Mouse (Mus musculus) stomach, embryonic 14.5 days (tissue): ENCODE data around the gene Eif2b2. TPM values are rescaled to one million over a fixed set of nuclear protein-coding genes. Genes with fewer than 3 reads are reported as not detected.
A peak's percentile ranks its signal among the peaks of the same experiment; 100 is the strongest.

Source experiments
- ATAC-seq: fragments of 200-750 bp; cut with Nextera tagmentation; 2 replicates; pipeline ENCODE4 v1.8.0; 2017; ENCODE audit warnings: low read depth, moderate TSS enrichment; ENCODE audit not compliant: insufficient number of reproducible peaks, insufficient read depth, low FRiP score
- H3K27ac ChIP-seq: fragments of 300-500 bp; sonication (generic); 2 replicates; pipeline ENCODE4 v1.5.1; 2014; ENCODE audit warnings: mild to moderate bottlenecking, low read length, moderate library complexity, mixed read lengths
- H3K27me3 ChIP-seq: fragments of 300-500 bp; sonication (generic); 2 replicates; pipeline ENCODE4 v1.6.1; 2014; ENCODE audit warnings: low read length, control low read depth, mixed read lengths; ENCODE audit not compliant: control insufficient read depth, insufficient read depth
- H3K36me3 ChIP-seq: fragments of 300-500 bp; sonication (generic); 2 replicates; pipeline ENCODE4 v1.6.1; 2014; ENCODE audit warnings: mild to moderate bottlenecking, control low read depth, low read length, moderate library complexity, mixed read lengths; ENCODE audit not compliant: control insufficient read depth, insufficient read depth
- H3K4me1 ChIP-seq: fragments of 300-500 bp; sonication (generic); 2 replicates; pipeline ENCODE4 v1.6.1; 2014; ENCODE audit warnings: low read length, control low read depth, mixed read lengths; ENCODE audit not compliant: control insufficient read depth, insufficient read depth
- H3K4me2 ChIP-seq: fragments of 300-500 bp; sonication (generic); replicated peaks from 2 replicates; pipeline ENCODE4 v1.6.1; 2014; ENCODE audit warnings: low read depth, low read length, control low read depth
- H3K4me3 ChIP-seq: fragments of 300-500 bp; sonication (generic); 2 replicates; pipeline ENCODE4 v1.5.1; 2014; ENCODE audit warnings: low read depth, low read length, control low read depth
- H3K9ac ChIP-seq: fragments of 300-500 bp; sonication (generic); replicated peaks from 2 replicates; pipeline ENCODE4 v1.6.1; 2014; ENCODE audit warnings: low read depth, mild to moderate bottlenecking, control low read depth, low read length, moderate library complexity, mixed read lengths
- H3K9me3 ChIP-seq: fragments of 300-500 bp; sonication (generic); 2 replicates; pipeline ENCODE4 v1.6.1; 2016; ENCODE audit warnings: low read depth, low read length, control low read depth; ENCODE audit not compliant: control insufficient read depth
- WGBS: fragments of 180-500 bp; shearing (Covaris S2); extraction: QIAGEN DNeasy Blood & Tissue Kit; methylation state at CpG from one replicate; pipeline ENCODE4 v1.1.7; 2014; 5-methylcytosine and 5-hydroxymethylcytosine counted together
- microRNA-seq: library from miRNA; unstranded; fragments of <30 nt; microRNA quantifications from one replicate; pipeline ENCODE4, GENCODE M21; 2016
- polyA plus RNA-seq: library from polyadenylated mRNA; unstranded; fragments of >200 nt; fragmentation: Nextera tagmentation; extraction: Ambion mirVana; gene quantifications from 2 replicates; pipeline ENCODE4 v1.2.1, GENCODE M21; 2014

Eif2b2 gene
- polyA plus RNA-seq, 1 experiment from 2014 or later, result 81.1 TPM

DNA sequence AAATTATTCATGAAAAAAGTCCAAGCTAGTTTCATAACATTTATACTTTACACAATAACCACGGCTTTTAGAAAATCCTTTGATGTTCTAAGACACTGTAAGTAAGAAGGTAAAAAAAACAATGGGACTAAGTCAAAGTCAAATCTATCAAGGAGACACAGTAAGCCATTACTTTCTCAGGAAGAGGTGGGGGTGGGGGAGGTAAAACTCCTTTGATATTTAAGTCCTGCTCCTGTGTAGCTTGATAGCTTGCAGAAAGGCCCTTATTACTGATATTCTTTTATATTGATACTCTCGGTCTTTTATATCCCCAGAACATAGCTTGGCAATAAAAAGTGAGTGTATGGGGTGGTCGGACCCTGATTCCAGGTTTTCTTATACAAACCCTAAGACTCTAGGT, 50.5 kb downstream of the Eif2b2 start:
- peak overlapping the region; percentile 51 for H3K4me3 ChIP-seq
- peak overlapping the region; percentile 53 for H3K4me2 ChIP-seq
- peaks cover 4% of the 10 kb centered on the region; the same call in 1 of the 2 replicates for H3K4me1 ChIP-seq
- peak overlapping the region; percentile 67 for H3K9ac ChIP-seq
- peak overlapping the region; percentile 72 for H3K27ac ChIP-seq
- no peaks in the 10 kb centered on the region for H3K27me3 ChIP-seq
- 51% methylated on average over 3 of the region's 3 CpGs for WGBS
- H3K36me3 ChIP-seq, result 0 out of 2 replicates have a peak, but pooled peaks cover under 1% of the 10 kb centered on the region
- ATAC-seq, result no peak
- H3K9me3 ChIP-seq, result no peaks in the 10 kb centered on the region

DNA sequence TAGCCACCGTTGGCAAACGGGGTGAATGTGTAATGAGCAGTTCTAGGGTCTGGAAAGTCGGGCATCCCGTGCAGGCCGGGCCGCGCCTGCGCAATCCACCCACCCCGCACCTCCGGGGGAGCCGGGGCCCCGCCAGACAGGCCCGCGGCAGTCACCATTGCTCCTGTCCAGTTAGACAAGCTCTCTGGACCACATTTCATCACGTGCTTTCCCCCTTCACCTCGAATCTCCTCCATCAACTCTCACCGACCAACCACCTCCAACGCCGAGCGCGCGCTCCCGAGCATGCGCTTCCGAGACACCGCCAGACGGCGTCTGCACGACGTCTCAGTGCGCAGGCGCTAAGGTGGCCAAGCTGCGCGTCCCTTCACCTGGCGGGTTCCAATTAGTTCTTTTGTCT, 51.0 kb downstream of the Eif2b2 start, which contains the start of gene Mlh3:
Gene Mlh3, minus strand, starts transcription at position 281 of the 400 bp plus-strand sequence.
- Histone ChIP-seq H3K4me3 (peak within 1 kb of the TSS; percentile 51), H3K4me1 (peaks cover 4% of the 10 kb centered on the region; the same call in 1 of the 2 replicates), H3K9ac (peak within 1 kb of the TSS; percentile 67), H3K9me3 (no peaks in the 10 kb centered on the region), H3K36me3 (0 out of 2 replicates have a peak, but pooled peaks cover 4% of the 10 kb centered on the region), H3K27me3 (no peaks in the 10 kb centered on the region), H3K27ac (peak within 1 kb of the TSS; percentile 72), H3K4me2 (peak within 1 kb of the TSS; percentile 53)
- peak; percentile 88 for ATAC-seq
- WGBS, result 1% methylated on average over 35 of the region's 35 CpGs

DNA sequence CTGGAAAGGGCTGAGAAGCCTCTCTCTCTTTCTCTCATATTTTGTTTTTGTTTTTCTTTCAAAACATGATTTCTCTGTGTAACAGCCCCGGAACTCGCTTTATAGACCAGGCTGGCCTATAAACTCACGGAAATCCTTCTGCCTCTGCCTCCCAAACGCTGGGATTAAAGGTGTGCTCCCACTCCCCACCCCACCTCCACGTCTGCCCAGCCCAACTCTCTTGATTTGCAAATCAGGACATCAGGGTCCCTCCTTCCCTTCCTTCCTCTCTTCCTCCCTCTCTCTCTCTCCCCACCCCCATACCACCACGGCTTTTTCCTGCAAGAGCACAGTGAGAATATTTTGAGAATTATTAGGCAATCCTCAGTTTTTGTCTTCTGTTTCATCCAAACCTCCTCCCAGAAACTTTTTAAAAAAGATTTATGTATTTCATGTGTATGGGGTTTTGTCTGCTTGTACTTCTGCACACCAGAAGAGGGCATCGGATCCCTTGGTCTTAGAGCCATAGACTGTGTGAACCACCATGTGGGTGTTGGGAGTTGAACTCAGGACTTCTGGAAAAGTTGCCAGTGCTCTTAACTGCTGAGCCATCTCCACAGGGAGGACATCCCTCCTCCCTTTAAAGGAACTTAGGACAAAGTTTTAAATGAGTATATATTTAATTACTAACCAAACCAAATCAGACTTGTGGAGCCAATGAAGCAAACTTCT, 52.0 kb downstream of the Eif2b2 start:
- H3K4me1 ChIP-seq, result no peaks in the 10 kb centered on the region
- H3K4me3 ChIP-seq, result no peak overlapping the region
- no peaks in the 10 kb centered on the region for H3K9me3 ChIP-seq
- 81% methylated on average over 7 of the region's 7 CpGs for WGBS
- H3K9ac ChIP-seq, result no peak overlapping the region
- 0 out of 2 replicates have a peak, but pooled peaks cover 4% of the 10 kb centered on the region for H3K36me3 ChIP-seq
- no peak overlapping the region for H3K27ac ChIP-seq
- no peak for ATAC-seq
- H3K27me3 ChIP-seq, result no peaks in the 10 kb centered on the region
- no peak overlapping the region for H3K4me2 ChIP-seq

DNA sequence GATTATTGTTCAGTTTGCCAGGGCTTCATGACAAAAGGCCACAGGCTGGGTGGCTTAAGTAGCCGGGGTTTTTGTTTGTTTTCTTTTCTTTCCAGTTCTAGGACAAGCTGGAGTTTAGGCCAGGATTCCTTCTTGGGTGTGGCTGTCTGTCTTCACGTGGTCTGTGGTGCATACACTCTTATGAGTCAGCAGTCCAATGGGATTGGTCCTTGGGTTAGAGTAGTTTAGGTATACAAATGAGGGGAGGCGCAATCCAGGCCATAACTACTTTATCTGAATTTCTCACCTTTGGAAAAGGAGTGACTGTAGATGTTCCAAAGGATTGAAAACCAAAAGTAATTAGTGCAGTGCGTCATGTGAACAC, 52.5 kb downstream of the Eif2b2 start:
- Histone ChIP-seq H3K27ac (no peak overlapping the region), H3K4me3 (no peak overlapping the region), H3K4me2 (no peak overlapping the region), H3K9me3 (no peaks in the 10 kb centered on the region), H3K4me1 (no peaks in the 10 kb centered on the region), H3K36me3 (0 out of 2 replicates have a peak, but pooled peaks cover 4% of the 10 kb centered on the region), H3K9ac (no peak overlapping the region), H3K27me3 (no peaks in the 10 kb centered on the region)
- WGBS, result 63% methylated on average over 4 of the region's 4 CpGs
- ATAC-seq, result no peak

DNA sequence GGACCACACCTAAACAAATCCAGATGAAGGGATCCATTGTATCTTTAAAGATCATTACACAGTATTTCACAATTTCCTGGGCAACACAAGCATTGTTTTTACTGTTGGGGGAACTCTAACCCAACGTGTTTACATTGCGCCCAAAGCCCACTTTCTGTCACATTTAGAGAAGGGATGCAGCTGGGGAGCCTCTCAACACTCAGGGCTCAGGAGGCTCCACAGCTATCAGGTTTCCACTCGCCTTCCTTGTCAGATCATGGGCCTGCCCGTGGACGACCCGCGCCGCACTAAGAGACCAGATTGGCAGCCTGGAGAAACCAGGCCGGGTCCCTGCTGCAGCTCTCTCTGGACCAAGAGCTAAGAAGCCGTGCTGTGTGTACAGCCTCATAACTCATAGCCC, 54.2 kb downstream of the Eif2b2 start:
- H3K27me3 ChIP-seq, result no peaks in the 10 kb centered on the region
- no peaks in the 10 kb centered on the region for H3K4me1 ChIP-seq
- H3K36me3 ChIP-seq, result 0 out of 2 replicates have a peak, but pooled peaks cover 4% of the 10 kb centered on the region
- no peak overlapping the region for H3K4me2 ChIP-seq
- H3K27ac ChIP-seq, result peak overlapping the region; percentile 74; the same call in 1 of the 2 replicates
- H3K4me3 ChIP-seq, result no peak overlapping the region
- 35% methylated on average over 10 of the region's 10 CpGs for WGBS
- no peak overlapping the region for H3K9ac ChIP-seq
- ATAC-seq, result peak; percentile 40; the same call in 1 of the 2 replicates
- no peaks in the 10 kb centered on the region for H3K9me3 ChIP-seq

Small RNA genes lying within 50 kb of the gene (microRNA-seq; reads per million reads assigned to microRNA genes)
- gene Mir6938, result not detected

Other genes starting within 250 kb of the Eif2b2 start
- 145 and 147 TPM in 2 replicates for gene Fcf1, start 248.6 kb upstream of the Eif2b2 start, polyA plus RNA-seq
- 15.1 and 15.3 TPM in 2 replicates for gene Arel1, start 248.6 kb upstream of the Eif2b2 start, polyA plus RNA-seq
- gene Ylpm1, start 223.2 kb upstream of the Eif2b2 start, polyA plus RNA-seq, result 50.8 and 54.5 TPM in 2 replicates
- gene Prox2, start 108.7 kb upstream of the Eif2b2 start, polyA plus RNA-seq, result 4.4 and 5.3 TPM in 2 replicates
- gene Dlst, start 108.6 kb upstream of the Eif2b2 start, polyA plus RNA-seq, result 99.1 and 102 TPM in 2 replicates
- gene Rps6kl1, start 68.2 kb upstream of the Eif2b2 start, polyA plus RNA-seq, result 1.5 and 1.8 TPM in 2 replicates
- 18.2 and 21.8 TPM in 2 replicates for gene Pgf, start 41.7 kb upstream of the Eif2b2 start, polyA plus RNA-seq
- 9.0 and 9.8 TPM in 2 replicates for gene Mlh3, start 51.1 kb downstream of the Eif2b2 start, polyA plus RNA-seq
- gene Acyp1, start 69.0 kb downstream of the Eif2b2 start, polyA plus RNA-seq, result 45.2 and 56.8 TPM in 2 replicates
- 2.0 and 2.8 TPM in 2 replicates for gene Zc2hc1c, start 69.1 kb downstream of the Eif2b2 start, polyA plus RNA-seq
- gene Nek9, start 119.9 kb downstream of the Eif2b2 start, polyA plus RNA-seq, result 20.3 and 20.4 TPM in 2 replicates
- 386 and 405 TPM in 2 replicates for gene Tmed10, start 155.4 kb downstream of the Eif2b2 start, polyA plus RNA-seq